Mouse (Mus musculus) layer of hippocampus, adult 8-10 months (tissue): ENCODE results near the gene Rasgrp3. TPM values are rescaled to one million over a fixed set of nuclear protein-coding genes. Genes with fewer than 3 reads are reported as not detected.
"Not testable (repeated sequence)": the region's sequence is repeated elsewhere in the genome, so short reads cannot be mapped to it uniquely, and the experiment has no call there.

ENCODE experiments used
- DNase-seq, 2 experiments: peaks; one replicate each; pipeline ENCODE4 v3.0.0; 2022; ENCODE audit warnings: low spot score in 2 of 2
- total RNA-seq, 4 experiments: library from RNA; stranded (reverse); gene quantifications; 2 replicates each; pipeline ENCODE4 v1.2.4; 2022

Rasgrp3 gene
- total RNA-seq: 10 to 100 TPM; 13.7 to 31.8 (median 24.5) TPM

GRCm38 (mm10) chr17:75435599-75435998, at the start of gene Rasgrp3:
Rasgrp3 (plus strand) TSS chr17:75435896.
- no peak for DNase-seq

GRCm38 (mm10) chr17:75388402-75388801, 47.3 kb upstream of the Rasgrp3 start:
- DNase-seq: no peak

- DNase-seq: no peak
Observed at GRCm38 (mm10) chr17:75390142-75390541, 45.6 kb upstream of the Rasgrp3 start.

- DNase-seq: no peak
Observed at GRCm38 (mm10) chr17:75391429-75392192, 44.1 kb upstream of the Rasgrp3 start.

- peak in 1 of 2 experiments; percentile 11 for DNase-seq
Observed at GRCm38 (mm10) chr17:75406405-75406804, 29.3 kb upstream of the Rasgrp3 start.

- DNase-seq: no peak
Observed at GRCm38 (mm10) chr17:75416861-75417260, 18.8 kb upstream of the Rasgrp3 start.

- no peak for DNase-seq
Observed at GRCm38 (mm10) chr17:75434152-75434551, 1.5 kb upstream of the Rasgrp3 start.

GRCm38 (mm10) chr17:75434871-75435270, 825 bp upstream of the Rasgrp3 start:
- DNase-seq: no peak

- no peak for DNase-seq
Observed at GRCm38 (mm10) chr17:75436095-75436494, 399 bp downstream of the Rasgrp3 start.

- no peak for DNase-seq
Observed at GRCm38 (mm10) chr17:75436819-75437218, 1.1 kb downstream of the Rasgrp3 start.

- no peak for DNase-seq
Observed at GRCm38 (mm10) chr17:75437239-75437750, 1.6 kb downstream of the Rasgrp3 start.

GRCm38 (mm10) chr17:75438162-75438561, 2.5 kb downstream of the Rasgrp3 start:
- DNase-seq: no peak

GRCm38 (mm10) chr17:75439062-75439461, 3.4 kb downstream of the Rasgrp3 start:
- no peak for DNase-seq

GRCm38 (mm10) chr17:75440619-75441018, 4.9 kb downstream of the Rasgrp3 start:
- no peak for DNase-seq

GRCm38 (mm10) chr17:75441260-75441830, 5.6 kb downstream of the Rasgrp3 start:
- DNase-seq: no peak

- no peak for DNase-seq
Observed at GRCm38 (mm10) chr17:75442352-75442751, 6.7 kb downstream of the Rasgrp3 start.

- no peak for DNase-seq
Observed at GRCm38 (mm10) chr17:75443064-75443621, 7.4 kb downstream of the Rasgrp3 start.

- DNase-seq: no peak
Observed at GRCm38 (mm10) chr17:75448257-75448656, 12.6 kb downstream of the Rasgrp3 start.

- DNase-seq: no peak
Observed at GRCm38 (mm10) chr17:75449022-75449421, 13.3 kb downstream of the Rasgrp3 start.

- DNase-seq: peak in 1 of 2 experiments; percentile 31
Observed at GRCm38 (mm10) chr17:75452313-75452712, 16.6 kb downstream of the Rasgrp3 start.

- DNase-seq: no peak
Observed at GRCm38 (mm10) chr17:75453639-75454038, 17.9 kb downstream of the Rasgrp3 start.

GRCm38 (mm10) chr17:75456096-75456495, 20.4 kb downstream of the Rasgrp3 start:
- DNase-seq: not testable (repeated sequence)
